Mouse (Mus musculus): ENCODE measurements around the gene Btnl6.
"Not testable (repeated sequence)": the region's sequence is repeated elsewhere in the genome, so short reads cannot be mapped to it uniquely, and the experiment has no call there.

The Btnl6 gene

DNA sequence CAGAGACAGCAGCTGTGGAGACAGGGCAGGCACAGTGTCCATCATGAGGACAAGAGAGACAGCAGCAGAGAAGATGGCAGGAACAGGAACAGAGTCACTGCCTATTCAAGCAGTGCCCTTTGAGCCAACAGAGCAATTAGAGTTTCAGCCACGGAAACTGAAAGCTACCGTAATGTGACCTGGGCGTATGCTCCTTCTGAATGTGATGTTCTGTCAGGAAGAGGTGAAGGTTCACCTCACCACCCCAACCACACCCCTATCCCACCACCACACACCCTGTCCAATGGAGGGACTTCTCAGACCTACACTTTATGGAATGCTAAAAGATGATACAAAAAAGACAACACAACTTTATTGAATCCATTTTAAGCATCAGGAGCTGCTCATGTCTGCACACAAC is 19.8 kb downstream of the Btnl6 start:
- DNase-seq (ENCODE audit: low read depth, low spot score), result not testable (repeated sequence)

DNA sequence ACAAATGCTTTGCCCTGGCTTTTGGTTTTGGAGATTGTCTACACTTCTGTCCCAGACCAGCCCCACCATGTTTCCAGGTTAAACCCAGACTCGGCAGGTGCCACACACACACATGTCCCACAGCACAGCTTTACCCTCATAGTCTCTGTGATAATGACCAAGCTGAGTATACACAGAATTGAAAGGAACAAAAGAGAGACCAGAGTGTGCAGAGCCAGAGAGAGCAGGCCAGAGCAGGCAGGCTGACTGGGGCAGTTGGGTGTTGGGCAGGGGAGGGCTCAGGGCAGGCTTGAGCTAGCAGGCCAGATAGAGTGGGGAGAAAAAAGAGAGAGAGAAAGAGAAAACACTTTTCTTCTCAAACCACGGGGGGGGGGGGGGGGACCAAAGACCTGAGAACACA is 20.6 kb downstream of the Btnl6 start:
- no peak for DNase-seq (ENCODE audit: low read depth, low spot score)

DNA sequence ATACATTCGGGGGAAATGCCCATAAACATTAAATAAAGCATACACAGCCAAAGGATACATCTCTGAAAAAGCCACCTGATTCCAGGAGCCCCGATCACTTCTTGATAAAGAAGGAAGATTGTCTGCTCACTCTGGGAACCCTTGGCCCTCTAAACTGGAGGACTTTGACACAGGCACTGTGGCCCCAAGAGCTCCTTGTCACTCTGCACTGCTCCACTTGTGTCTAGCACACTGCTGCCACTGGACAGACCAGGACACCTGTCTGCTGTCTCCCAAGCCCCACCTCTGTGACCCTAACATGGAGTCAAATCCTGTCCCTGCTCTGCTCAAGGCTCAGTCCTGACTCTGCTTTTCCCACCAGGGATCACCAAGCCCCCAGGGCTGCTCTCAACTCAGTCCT is 22.0 kb downstream of the Btnl6 start:
- DNase-seq (ENCODE audit: low read depth, low spot score), result not testable (repeated sequence)

DNA sequence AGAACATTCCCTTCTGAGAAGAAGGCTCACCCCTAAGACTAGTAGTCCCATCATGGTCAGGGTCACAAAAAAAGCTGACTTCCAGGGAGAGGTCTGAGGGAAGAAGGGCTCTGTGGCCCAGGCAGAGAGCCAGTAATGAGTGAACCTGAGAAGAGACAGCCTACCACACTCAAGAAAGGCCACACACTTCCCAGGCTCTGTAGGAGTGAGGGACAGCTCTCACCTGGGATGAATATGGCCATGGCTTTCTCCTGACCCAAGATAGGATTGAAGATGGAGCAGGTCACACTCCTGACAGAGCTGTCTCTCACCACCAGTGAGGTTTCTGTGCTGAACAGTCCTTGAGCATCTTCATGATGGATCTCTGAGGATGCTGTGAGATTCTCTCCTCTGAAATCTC is 24.4 kb downstream of the Btnl6 start:
- DNase-seq (ENCODE audit: low read depth, low spot score), result no peak

DNA sequence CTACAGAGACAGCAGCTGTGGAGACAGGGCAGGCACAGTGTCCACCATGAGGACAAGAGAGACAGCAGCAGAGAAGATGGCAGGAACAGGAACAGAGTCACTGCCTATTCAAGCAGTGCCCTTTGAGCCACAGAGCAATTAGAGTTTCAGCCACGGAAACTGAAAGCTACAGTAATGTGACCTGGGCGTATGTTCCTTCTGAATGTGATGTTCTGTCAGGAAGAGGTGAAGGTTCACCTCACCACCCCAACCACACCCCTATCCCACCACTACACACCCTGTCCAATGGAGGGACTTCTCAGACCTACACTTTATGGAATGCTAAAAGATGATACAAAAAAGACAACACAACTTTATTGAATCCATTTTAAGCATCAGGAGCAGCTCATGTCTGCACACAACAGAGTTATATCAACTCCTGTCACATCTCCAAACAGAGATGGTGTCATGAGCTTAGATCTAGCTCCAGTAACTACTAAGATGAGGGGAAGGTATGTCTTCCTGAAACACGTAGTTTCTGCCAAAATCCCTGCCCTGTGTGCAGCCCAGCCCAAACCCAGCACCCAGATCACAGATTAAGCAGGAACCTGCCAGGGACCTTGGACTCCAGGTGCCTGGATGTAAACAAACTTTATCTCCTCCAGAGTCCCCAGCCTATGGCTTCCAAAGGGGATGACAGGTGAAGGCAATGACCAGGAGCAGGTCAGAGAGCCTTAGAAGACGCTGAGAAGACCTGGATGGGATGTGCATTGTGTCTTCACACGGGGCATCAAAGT is 39.7 kb downstream of the Btnl6 start, which contains the start of gene Btnl4:
Gene Btnl4 (minus strand): TSS at position 81 of the 776 bp plus-strand sequence.
- DNase-seq (ENCODE audit: low read depth, low spot score), result not testable (repeated sequence)

DNA sequence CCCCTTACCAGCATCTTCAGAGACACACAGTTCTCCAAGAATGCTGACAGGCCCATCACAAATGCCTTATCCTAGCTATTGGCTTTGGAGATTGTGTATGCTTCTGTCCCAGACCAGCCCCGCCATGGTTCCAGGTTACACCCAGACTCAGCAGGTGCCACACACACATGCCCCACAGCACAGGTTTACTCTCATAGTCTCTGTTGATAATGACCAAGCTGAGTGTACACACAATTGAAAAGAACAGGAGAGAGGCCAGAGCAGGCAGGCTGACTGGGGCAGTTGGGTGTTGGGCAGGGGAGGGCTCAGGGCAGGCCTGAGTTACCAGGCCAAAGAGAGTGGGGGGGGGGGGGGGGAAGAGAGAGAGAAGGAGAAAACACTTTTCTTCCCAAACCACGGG is 40.7 kb downstream of the Btnl6 start:
- no peak for DNase-seq (ENCODE audit: low read depth, low spot score)

DNA sequence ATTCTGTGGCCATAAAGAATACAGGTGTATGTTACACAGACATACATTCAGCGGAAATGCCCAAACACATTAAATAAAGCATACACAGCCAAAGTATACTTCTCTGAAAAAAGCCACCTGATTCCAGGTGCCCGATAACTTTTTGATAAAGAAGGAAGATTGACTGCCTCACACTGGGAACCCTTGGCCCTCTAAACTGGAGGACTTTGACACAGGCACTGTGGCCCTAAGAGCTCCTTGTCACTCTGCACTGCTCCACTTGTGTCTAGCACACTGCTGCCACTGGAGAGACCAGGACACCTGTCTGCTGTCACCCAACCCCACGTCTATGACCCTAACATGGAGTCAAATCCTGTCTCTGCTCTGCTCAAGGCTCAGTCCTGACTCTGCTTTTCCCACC is 42.1 kb downstream of the Btnl6 start:
- no peak for DNase-seq (ENCODE audit: low read depth, low spot score)

DNA sequence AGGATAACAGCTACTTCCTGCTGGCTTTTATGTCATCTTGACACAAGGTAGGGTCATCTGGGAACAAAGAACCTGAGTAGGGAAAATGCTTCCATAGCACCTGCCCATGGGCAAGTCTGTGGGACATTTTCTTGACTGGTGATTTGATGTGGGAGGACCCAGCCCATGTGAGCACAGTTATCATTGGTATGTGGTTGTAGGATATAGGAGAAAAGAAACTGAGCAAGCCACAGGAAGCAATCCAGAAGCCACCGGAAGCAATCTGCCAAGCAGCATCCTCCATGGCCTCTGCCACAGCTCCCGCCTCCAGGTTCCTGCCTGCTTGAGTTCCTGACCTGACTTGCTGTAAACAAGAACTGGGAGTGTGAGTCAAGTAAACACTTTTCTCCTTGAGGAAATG is 46.7 kb downstream of the Btnl6 start:
- no peak for DNase-seq (ENCODE audit: low read depth, low spot score)

DNA sequence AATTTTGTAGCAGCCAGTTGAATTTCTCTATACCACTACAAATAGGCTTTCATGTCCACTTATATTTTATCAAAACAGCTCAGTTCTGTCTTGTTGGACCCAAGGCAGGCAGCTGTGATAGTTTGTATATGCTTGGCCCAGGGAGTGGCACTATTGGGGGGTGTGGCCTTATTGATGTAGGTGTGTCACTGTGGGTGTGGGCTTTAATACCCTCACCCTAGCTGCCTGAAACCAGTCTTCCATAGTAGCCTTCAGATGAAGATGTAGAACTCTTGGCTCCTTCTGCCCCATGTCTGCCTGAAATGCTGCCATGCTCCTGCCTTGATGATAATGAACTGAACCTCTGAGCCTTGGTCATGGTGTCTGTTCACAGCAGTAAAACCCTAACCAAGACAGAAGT is 51.2 kb downstream of the Btnl6 start:
- DNase-seq (ENCODE audit: low read depth, low spot score), result not testable (repeated sequence)

DNA sequence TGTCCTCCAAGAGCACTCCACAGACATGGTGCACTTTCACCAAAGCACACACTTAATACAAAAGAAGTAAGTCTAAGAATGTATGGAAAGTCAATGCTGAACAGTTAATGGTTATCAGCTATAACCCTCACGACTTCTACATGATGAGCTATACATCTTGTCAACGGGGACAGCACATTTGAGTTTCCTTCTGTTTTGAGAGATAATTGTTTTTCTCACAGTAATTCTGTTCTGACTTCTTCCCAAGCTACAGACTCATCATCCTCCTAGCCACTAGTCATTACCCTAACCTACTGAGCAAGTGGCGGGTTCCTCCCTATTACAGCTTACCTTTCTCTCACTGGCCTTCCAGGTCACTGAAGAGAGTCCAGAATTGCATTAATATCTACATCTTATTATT is 57.9 kb downstream of the Btnl6 start:
- DNase-seq (ENCODE audit: low read depth, low spot score), result no peak

All from CD4-positive helper T cell, adult 2 months (primary cell).